Mouse (Mus musculus) ES-E14 (cell line): ENCODE data around the gene Proser2. TPM values are rescaled to one million over a fixed set of nuclear protein-coding genes. Genes with fewer than 3 reads are reported as not detected.
"Not testable (repeated sequence)": the region's sequence is repeated elsewhere in the genome, so short reads cannot be mapped to it uniquely, and the experiment has no call there.

ENCODE experiments used
- DNase-seq: peaks from one replicate; pipeline ENCODE4 v3.0.0-alpha.2; 2013; ENCODE audit warnings: low read depth, low spot score
- H3K27ac ChIP-seq: 2 replicates; pipeline ENCODE4 v1.5.1; 2012; ENCODE audit warnings: low read depth, mild to moderate bottlenecking, low read length, moderate library complexity, mixed read lengths; ENCODE audit not compliant: poor library complexity, insufficient read depth, severe bottlenecking
- H3K36me3 ChIP-seq: 2 replicates; pipeline ENCODE4 v1.6.1; 2012; ENCODE audit warnings: mild to moderate bottlenecking, low read length, moderate library complexity, mixed read lengths; ENCODE audit not compliant: control insufficient read depth, poor library complexity, insufficient read depth, severe bottlenecking
- H3K4me1 ChIP-seq, 2 experiments: fragments of 150-350 bp in 1 of 2; sonication (generic) in 1 of 2; 2 replicates each; pipeline ENCODE4 v1.6.1; 2012; ENCODE audit warnings: low read length in 2 of 2, mild to moderate bottlenecking in 1 of 2, mixed read lengths in 1 of 2; ENCODE audit not compliant: control insufficient read depth in 2 of 2, insufficient read depth in 2 of 2, poor library complexity in 1 of 2
- H3K4me3 ChIP-seq, 2 experiments: fragments of 150-350 bp in 1 of 2; sonication (generic) in 1 of 2; 2 replicates each; pipeline ENCODE4 v1.5.1; 2012; ENCODE audit warnings: low read length in 2 of 2, low read depth in 1 of 2, mild to moderate bottlenecking in 1 of 2, mixed read lengths in 1 of 2; ENCODE audit not compliant: insufficient read depth in 1 of 2, poor library complexity in 1 of 2, severe bottlenecking in 1 of 2
- H3K9ac ChIP-seq: 2 replicates; pipeline ENCODE4 v1.6.1; 2012; ENCODE audit warnings: low read depth, mild to moderate bottlenecking, low read length, mixed read lengths; ENCODE audit not compliant: poor library complexity, insufficient read depth, severe bottlenecking
- H3K9me3 ChIP-seq: fragments of 150-350 bp; sonication (generic); 2 replicates; pipeline ENCODE4 v1.6.1; 2012; ENCODE audit warnings: low read depth, mild to moderate bottlenecking, low read length; ENCODE audit not compliant: control insufficient read depth, insufficient read depth
- CHD2 ChIP-seq: IDR thresholded peaks from 2 replicates; pipeline ENCODE4 v1.6.1; 2014; ENCODE audit warnings: mild to moderate bottlenecking, low read depth, low read length, inconsistent platforms
- HCFC1 ChIP-seq: IDR thresholded peaks from 2 replicates; pipeline ENCODE4 v1.6.1; 2012; ENCODE audit warnings: low read length, inconsistent platforms, borderline replicate concordance; ENCODE audit not compliant: insufficient read depth
- MAFK ChIP-seq: IDR thresholded peaks from 2 replicates; pipeline ENCODE4 v1.6.1; 2014; ENCODE audit warnings: mild to moderate bottlenecking, low read depth, low read length, inconsistent platforms; ENCODE audit not compliant: insufficient read depth
- ZC3H11A ChIP-seq: IDR thresholded peaks from 2 replicates; pipeline ENCODE4 v1.6.1; 2012; ENCODE audit warnings: low read depth, mild to moderate bottlenecking, inconsistent platforms, low read length, borderline replicate concordance
- ZNF384 ChIP-seq: IDR thresholded peaks from 2 replicates; pipeline ENCODE4 v1.6.1; 2012; ENCODE audit warnings: low read depth, low read length, inconsistent platforms
- in situ Hi-C, 2 experiments: fragments of 600-800 bp; cut with MboI; formaldehyde crosslinking; loops; one replicate each; pipeline ENCODE4 v1.15.1; 2025; ENCODE audit warnings: low sequenced_read_pairs in 2 of 2, inconsistent platforms in 1 of 2; ENCODE audit not compliant: unreplicated experiment in 2 of 2
- total RNA-seq: library from RNA; depleted of rRNA; stranded (reverse); fragments of 300-350 nt; gene quantifications from 2 replicates; pipeline ENCODE4 v1.2.3, GENCODE M21; 2012

Proser2 gene
- total RNA-seq, 1 experiment, result 1.9 TPM

DNA sequence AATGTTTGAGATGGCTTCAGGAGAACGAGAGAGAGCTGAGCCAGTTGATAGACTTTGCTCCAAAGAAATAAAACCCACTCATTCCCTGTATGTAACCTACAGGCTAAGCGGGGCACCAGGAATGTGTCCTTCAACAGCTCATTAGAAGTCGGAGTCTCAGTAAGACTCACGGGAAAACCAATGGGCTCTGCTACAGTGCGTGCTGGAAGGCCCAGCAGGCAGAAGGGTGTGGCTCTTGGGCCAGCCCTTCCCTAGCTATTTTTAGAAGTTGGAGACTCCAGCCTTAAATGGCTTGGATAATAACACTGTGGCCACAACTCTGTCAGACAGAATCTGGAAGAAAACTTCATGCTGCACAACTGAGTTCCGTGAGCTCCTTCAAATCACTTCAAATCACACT, 31.1 kb downstream of the Proser2 start:
- TF ChIP-seq ZNF384, result no peak
- TF ChIP-seq HCFC1, result no peak
- no peak for TF ChIP-seq ZC3H11A
- no peak for TF ChIP-seq CHD2
- no peak for TF ChIP-seq MAFK
- no peak for DNase-seq
- Histone ChIP-seq H3K36me3 (no peaks in the 10 kb centered on the region), H3K9me3 (no peaks in the 10 kb centered on the region), H3K9ac (no peak overlapping the region), H3K4me1 (peaks cover 12 to 18% of the 10 kb centered on the region in 2 experiments; a peak in 3 of 4 replicates), H3K27ac (no peak overlapping the region), H3K4me3 (peak overlapping the region in 1 of 2 experiments; percentile 18; a peak in 2 of 4 replicates)
- in situ Hi-C loops, result no loop called here

DNA sequence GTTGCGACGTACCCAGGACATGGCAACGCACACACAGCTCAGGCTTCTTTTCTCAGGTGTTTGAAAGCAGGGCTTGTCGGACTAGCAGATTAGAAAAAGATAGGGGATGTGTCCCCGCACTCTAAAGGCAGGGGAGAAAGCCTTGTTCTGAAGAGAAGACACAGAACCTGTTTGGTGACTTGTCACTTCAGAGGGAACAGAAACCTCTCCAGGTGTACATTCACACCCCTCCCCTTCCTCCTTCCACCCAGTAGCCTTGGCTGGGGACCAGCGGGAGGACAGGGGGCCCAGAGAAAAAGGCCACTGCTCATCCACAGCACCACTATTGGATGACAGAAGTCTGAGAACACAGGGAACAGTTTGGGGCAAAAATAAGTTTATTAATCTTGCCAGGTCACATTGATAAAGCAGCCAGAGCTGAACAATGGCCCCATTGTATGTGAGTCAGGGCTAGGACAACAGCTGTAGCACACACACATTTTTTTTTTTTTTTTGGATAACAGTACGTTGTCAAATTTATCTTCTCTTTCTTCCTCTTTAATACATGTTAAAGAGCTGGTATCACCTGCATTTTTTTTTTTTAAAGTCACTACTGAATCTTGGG, 32.8 kb downstream of the Proser2 start:
- Histone ChIP-seq H3K27ac (no peak overlapping the region; the same call in 1 of the 2 replicates), H3K4me1 (peaks cover 12 to 18% of the 10 kb centered on the region in 2 experiments; a peak in 3 of 4 replicates), H3K4me3 (no peak overlapping the region), H3K36me3 (no peaks in the 10 kb centered on the region), H3K9ac (no peak overlapping the region), H3K9me3 (no peaks in the 10 kb centered on the region)
- TF ChIP-seq ZC3H11A, result no peak
- TF ChIP-seq HCFC1, result no peak
- TF ChIP-seq ZNF384, result peak; percentile 56; the same call in 1 of the 2 replicates
- no peak for TF ChIP-seq MAFK
- TF ChIP-seq CHD2, result no peak
- DNase-seq, result no peak
- in situ Hi-C loops, result no loop called here

DNA sequence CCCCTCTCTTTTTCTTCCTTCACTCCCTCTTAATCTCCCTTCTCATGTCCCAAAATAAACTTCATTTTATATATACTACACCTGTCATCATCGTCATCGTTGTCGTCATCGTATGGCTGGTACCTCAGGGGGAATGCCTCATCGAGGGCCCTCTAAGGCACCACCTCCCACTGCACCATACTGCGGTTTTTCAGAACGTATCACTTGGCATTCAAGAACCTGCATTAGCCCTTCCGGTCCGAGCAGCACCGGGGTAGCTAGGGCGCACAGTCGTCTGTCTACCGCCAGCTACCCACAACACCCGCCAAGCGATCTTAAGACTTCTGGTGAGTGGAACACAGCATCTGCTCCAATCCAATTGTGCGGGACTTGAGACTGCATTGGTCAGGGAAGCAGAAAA, 40.1 kb downstream of the Proser2 start:
- H3K4me3 ChIP-seq, result peak overlapping the region; percentile 45 to 60
- H3K36me3 ChIP-seq, H3K9me3 ChIP-seq, H3K9ac ChIP-seq, H3K27ac ChIP-seq, H3K4me1 ChIP-seq, DNase-seq, in situ Hi-C loops: not testable (repeated sequence)

DNA sequence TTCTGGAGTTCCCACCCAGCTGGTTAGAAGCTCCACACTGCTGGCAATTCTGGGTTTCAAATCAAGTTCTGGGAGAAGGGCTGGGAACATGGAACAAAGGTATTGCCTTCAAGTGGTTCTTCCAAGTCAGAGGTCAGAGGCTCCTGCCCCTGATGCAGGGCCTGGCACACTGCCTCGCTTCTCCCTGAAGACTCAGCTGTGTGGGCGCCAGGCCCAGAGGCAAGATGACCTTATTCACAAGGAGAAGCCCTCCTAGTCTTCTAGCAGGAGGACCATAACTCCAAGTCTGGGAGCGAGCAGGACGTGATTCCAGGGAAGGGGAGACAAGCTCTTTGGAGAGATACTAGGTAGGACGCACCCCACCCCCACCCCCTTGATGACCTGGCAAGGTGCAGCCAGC, 42.9 kb downstream of the Proser2 start:
- in situ Hi-C loops, result no loop called here
- no peaks in the 10 kb centered on the region for H3K36me3 ChIP-seq
- H3K27ac ChIP-seq, result no peak overlapping the region
- H3K9ac ChIP-seq, result no peak overlapping the region
- H3K4me3 ChIP-seq, result no peak overlapping the region
- no peak for DNase-seq
- TF ChIP-seq CHD2, result no peak
- no peak for TF ChIP-seq HCFC1
- TF ChIP-seq ZC3H11A, result no peak
- no peak for TF ChIP-seq ZNF384
- no peak for TF ChIP-seq MAFK
- H3K4me1 ChIP-seq, result 0 out of 4 replicates have a peak, but pooled peaks cover 3% of the 10 kb centered on the region in 2 experiments
- no peaks in the 10 kb centered on the region for H3K9me3 ChIP-seq
